Mouse (Mus musculus) skeletal muscle tissue, postnatal 0 days (tissue): ENCODE measurements around the gene Serpinb6a. TPM values are rescaled to one million over a fixed set of nuclear protein-coding genes. Genes with fewer than 3 reads are reported as not detected.

Experiments
- polyA plus RNA-seq: library from polyadenylated mRNA; unstranded; fragments of >200 nt; fragmentation: Nextera tagmentation; extraction: Ambion mirVana; gene quantifications from 2 replicates; pipeline ENCODE4 v1.2.1, GENCODE M21; 2015

Serpinb6a gene
- polyA plus RNA-seq = 63.8 and 73.4 TPM in 2 replicates

DNA sequence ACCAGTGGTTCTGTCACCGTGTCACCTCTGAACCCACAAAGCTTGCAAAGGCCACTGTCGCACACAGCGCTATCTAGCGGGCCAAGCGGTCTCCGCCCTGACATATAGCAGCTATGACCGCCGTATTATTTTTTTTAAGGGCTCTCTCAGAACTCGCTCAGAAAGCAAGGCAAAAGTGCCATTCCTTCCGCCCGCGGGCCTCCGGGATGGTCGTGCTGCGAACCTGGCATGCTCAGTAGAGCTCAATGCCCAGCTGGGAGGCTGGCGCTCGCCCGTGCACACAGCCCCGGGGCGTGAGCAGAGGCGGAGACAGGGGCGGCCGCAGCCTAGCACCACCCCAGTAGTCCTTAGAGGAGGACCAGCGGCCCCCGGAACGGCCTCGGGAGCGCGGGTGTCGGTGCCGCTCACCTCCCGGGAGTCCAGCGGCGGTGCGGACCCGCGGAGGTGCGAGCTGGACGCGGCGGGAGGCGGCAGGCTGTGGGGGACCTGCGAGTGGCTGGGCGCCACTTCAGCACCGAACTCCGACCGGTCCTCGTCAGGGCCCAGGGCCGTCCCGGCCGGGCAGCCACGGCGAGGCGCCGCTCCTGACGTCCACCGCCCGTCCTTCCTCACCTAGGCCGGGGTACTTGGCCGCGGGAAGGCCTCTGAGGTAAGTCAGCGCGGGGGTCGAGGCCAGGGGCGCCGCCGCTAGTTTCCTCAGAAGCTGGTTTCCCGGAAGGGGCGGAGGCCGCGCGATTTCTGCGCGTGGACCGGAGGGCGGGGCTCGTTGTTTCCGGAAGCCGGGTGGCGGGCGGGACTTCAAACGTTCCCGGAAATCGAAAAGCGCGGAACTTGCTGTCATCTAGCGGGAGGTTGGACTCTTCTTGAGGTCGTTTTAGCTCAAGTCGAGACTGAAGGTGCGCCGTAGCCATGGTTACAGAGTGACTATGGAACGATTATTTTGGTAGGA lies at the start of gene Serpinb6a, which contains the start of gene Ripk1:
TSS of gene Serpinb6a (minus strand) at position 737 of the 949 bp plus-strand sequence.
TSS of gene Ripk1 (plus strand) at position 306 of the 949 bp plus-strand sequence.

DNA sequence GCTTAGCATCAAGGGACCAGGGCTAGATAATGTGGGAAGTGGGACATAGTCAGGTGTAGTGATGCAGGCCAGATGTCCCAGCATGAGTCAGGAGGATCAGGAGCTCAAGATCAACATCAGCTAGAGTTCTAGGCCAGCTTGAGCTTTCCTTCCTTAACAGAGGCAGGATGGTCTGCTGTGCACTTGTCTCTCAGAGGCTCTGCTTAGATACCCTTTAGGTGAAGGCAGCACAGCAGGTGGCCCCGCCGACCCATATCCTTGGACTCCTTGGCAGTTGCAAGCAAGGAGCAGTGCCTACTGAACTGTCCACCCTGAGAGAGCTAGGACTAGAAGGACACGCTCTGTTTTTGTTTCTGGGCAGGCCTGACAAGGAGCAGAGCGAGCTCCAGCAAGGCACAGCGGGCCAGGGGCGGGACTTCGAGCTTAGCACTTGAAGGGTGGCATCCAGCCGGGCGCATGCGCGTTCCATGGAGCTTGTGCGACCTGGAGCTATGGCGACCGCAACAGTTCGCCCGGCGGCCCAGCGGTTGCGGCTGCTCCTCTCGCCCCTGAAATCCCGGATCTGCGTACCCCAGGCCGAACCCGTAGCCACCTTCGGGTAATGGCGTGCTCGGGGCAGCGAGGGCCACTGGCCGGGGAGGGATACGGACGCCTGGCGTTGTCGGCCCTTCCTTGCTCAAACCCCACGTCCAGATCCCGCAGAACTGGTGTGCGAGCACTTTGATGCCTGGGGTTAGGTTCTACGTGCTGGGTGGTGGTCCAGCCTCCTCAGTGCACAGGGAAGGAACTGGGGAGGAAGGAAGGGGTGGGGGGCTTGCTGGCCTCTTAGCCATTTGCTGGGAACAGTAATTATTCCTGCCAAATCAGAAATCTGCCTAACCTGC lies 34.8 kb upstream of the Serpinb6a start, which contains the start of gene Bphl:
TSS of gene Bphl (plus strand) at position 426 of the 884 bp plus-strand sequence.

DNA sequence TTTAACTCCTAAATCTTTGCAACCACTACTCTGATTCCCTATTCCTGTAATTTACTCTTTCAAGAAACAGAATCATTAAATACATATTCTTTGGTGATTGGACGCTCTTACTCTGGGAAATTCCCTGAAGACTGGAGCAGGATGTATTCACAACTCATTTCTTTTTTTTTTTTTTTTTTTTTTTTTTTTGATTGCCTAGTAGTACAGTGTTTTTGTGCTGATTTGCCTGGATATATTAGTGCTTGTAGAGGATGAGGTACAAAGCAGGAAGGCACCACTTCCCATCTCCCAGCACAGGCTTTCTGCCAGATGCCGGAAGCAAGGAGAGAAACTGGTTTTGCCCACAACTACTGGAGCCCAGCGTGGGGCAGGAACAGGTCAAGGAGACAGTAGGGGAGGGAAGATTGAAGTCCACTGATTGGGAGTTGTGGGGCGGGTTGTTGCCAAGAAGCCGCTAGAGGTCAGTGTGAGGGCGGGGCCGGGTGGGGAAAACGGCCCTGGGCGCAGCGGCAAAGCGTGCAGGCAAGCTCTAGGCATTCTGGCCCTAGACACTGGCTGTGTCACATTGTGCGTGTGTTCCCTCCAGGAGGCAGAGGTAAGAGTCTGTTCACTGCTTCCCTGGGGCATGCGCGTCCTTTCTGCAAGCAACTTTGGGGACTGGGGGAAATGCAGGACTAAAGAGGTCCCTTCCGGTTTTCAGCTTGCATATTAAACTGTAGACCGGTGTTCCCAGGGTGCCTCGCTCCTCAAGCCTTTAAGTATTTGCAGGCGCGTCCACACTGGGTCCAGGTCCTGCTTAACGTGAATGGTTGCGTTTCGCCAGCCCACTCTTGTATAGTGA lies 38.2 kb downstream of the Serpinb6a start, which contains the start of gene Nqo2:
TSS of gene Nqo2 (plus strand) at position 482 of the 841 bp plus-strand sequence.

DNA sequence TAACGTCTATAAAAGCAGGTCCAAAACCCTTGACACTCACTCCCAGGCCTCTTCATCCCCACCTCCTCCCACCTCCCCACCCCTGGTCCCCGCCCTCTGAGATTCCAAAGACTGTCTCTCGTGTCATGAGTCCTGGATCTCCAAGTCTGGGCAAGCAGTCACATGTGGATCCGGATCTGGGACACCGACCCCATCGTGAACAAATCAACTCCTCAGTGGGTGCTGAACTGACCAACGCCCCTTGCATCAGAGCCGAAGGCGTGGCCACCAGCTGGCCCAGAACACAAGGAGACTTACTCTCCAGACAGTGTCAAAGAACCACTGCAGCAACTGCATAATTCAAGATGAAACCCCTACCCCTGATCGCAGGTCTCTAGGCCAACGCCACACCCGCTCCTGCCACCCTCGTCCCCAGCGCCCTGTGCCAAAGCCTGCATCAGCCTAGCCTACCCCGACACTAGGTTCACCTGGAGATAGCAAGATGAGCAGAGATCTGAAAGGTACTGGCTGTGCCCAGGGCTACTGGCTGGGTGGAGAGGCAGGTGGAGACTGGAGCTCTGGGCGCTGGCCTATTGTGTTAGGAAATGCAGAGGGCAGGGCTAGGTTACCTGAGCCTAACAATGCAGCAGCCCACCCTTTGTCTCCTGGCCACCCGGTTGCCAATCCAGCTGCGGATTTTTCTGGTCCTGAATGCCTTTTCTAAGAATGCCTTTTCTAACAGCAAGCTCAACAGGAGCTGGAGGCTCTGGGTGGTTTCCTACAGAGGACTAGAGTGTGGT lies 97.2 kb downstream of the Serpinb6a start, which contains the start of gene Serpinb6c:
TSS of gene Serpinb6c (minus strand) at position 533 of the 779 bp plus-strand sequence.

Other genes starting within 250 kb of the Serpinb6a start
- gene Serpinb6e, start 159.4 kb downstream of the Serpinb6a start, polyA plus RNA-seq = not detected in 2 replicates
- 0.28 and 0.45 TPM in 2 replicates for gene Serpinb6c, start 97.1 kb downstream of the Serpinb6a start, polyA plus RNA-seq
- 17.5 and 17.9 TPM in 2 replicates for gene Nqo2, start 38.1 kb downstream of the Serpinb6a start, polyA plus RNA-seq
- gene Ripk1, start 431 bp downstream of the Serpinb6a start, polyA plus RNA-seq = 6.3 and 8.0 TPM in 2 replicates
- gene Bphl, start 34.8 kb upstream of the Serpinb6a start, polyA plus RNA-seq = 45.2 and 46.5 TPM in 2 replicates
- gene Tubb2a, start 75.2 kb upstream of the Serpinb6a start, polyA plus RNA-seq = 83.9 and 116 TPM in 2 replicates
- gene Tubb2b, start 127.7 kb upstream of the Serpinb6a start, polyA plus RNA-seq = 21.6 and 23.6 TPM in 2 replicates
- gene Psmg4, start 160.2 kb upstream of the Serpinb6a start, polyA plus RNA-seq = 61.6 and 61.9 TPM in 2 replicates